Mouse (Mus musculus) limb, embryonic 11.5 days (tissue): Measurements from ENCODE around the gene Phldb1. TPM values are rescaled to one million over a fixed set of nuclear protein-coding genes. Genes with fewer than 3 reads are reported as not detected.

ENCODE experiments used
- ATAC-seq: fragments of 200-750 bp; cut with Nextera tagmentation; 2 replicates; pipeline ENCODE4 v1.8.0; 2017; ENCODE audit warnings: low read depth; ENCODE audit not compliant: insufficient number of reproducible peaks, low FRiP score, low TSS enrichment
- DNase-seq: peaks from one replicate; pipeline ENCODE4 v3.0.0-alpha.2; 2015; ENCODE audit warnings: low spot score
- H3K27ac ChIP-seq: fragments of 300-500 bp; sonication (generic); replicated peaks from 2 replicates; pipeline ENCODE4 v1.5.1; 2014; ENCODE audit warnings: low read depth, mild to moderate bottlenecking, low read length
- H3K27me3 ChIP-seq: fragments of 300-500 bp; sonication (generic); 2 replicates; pipeline ENCODE4 v1.6.1; 2014; ENCODE audit warnings: mild to moderate bottlenecking, low read length, mixed read lengths; ENCODE audit not compliant: control insufficient read depth, insufficient read depth
- H3K36me3 ChIP-seq: fragments of 300-500 bp; sonication (generic); 2 replicates; pipeline ENCODE4 v1.6.1; 2014; ENCODE audit warnings: mild to moderate bottlenecking, low read length, moderate library complexity, mixed read lengths; ENCODE audit not compliant: control insufficient read depth, insufficient read depth
- H3K4me1 ChIP-seq: fragments of 300-500 bp; sonication (generic); 2 replicates; pipeline ENCODE4 v1.6.1; 2014; ENCODE audit warnings: low read length, mixed read lengths; ENCODE audit not compliant: control insufficient read depth, insufficient read depth
- H3K4me2 ChIP-seq: fragments of 300-500 bp; sonication (generic); 2 replicates; pipeline ENCODE4 v1.6.1; 2014; ENCODE audit warnings: low read depth, mild to moderate bottlenecking, moderate library complexity; ENCODE audit not compliant: severe bottlenecking
- H3K4me3 ChIP-seq: fragments of 300-500 bp; sonication (generic); 2 replicates; pipeline ENCODE4 v1.5.1; 2014; ENCODE audit warnings: low read depth, low read length
- H3K9ac ChIP-seq: fragments of 300-500 bp; sonication (generic); 2 replicates; pipeline ENCODE4 v1.6.1; 2014; ENCODE audit warnings: mild to moderate bottlenecking, low read length
- H3K9me3 ChIP-seq: fragments of 300-500 bp; sonication (generic); 2 replicates; pipeline ENCODE4 v1.6.1; 2016; ENCODE audit warnings: low read length; ENCODE audit not compliant: control insufficient read depth
- WGBS: fragments of 180-500 bp; shearing (Covaris S2); extraction: QIAGEN DNeasy Blood & Tissue Kit; methylation state at CpG from one replicate; pipeline ENCODE4 v1.1.7; 2014; 5-methylcytosine and 5-hydroxymethylcytosine counted together
- polyA plus RNA-seq: library from polyadenylated mRNA; unstranded; fragments of >200 nt; fragmentation: Nextera tagmentation; extraction: Ambion mirVana; gene quantifications from 2 replicates; pipeline ENCODE4 v1.2.1, GENCODE M21; 2014

Phldb1 gene
- polyA plus RNA-seq, 1 experiment from 2014 or later = 41.6 TPM

- peaks cover 20% of the 10 kb centered on the region for H3K4me1 ChIP-seq
- no peak for DNase-seq
Observed at GRCm38 (mm10) chr9:44723008-44723407, 12.0 kb downstream of the Phldb1 start.

GRCm38 (mm10) chr9:44722575-44722974 lies 12.4 kb downstream of the Phldb1 start:
- Histone ChIP-seq H3K27ac (no peak overlapping the region), H3K4me3 (no peak overlapping the region), H3K9me3 (no peaks in the 10 kb centered on the region), H3K4me2 (no peak overlapping the region), H3K9ac (no peak overlapping the region), H3K36me3 (peaks cover 8% of the 10 kb centered on the region; the same call in 1 of the 2 replicates), H3K4me1 (peaks cover 20% of the 10 kb centered on the region), H3K27me3 (no peaks in the 10 kb centered on the region)
- no peak for ATAC-seq
- whole genome bisulfite sequencing = 82% methylated on average over 7 of the region's 7 CpGs
- no peak for DNase-seq

More at GRCm38 (mm10) chr9:44723008-44723407, 12.0 kb downstream of the Phldb1 start:
- WGBS = 51% methylated on average over 7 of the region's 7 CpGs
- Histone ChIP-seq H3K9ac (no peak overlapping the region), H3K9me3 (no peaks in the 10 kb centered on the region), H3K4me2 (no peak overlapping the region), H3K4me3 (no peak overlapping the region), H3K27ac (0 out of 2 replicates have a peak overlapping the region, but pooled peaks have one; percentile 15), H3K27me3 (no peaks in the 10 kb centered on the region), H3K36me3 (peaks cover 7% of the 10 kb centered on the region; the same call in 1 of the 2 replicates)
- ATAC-seq = no peak

DNA sequence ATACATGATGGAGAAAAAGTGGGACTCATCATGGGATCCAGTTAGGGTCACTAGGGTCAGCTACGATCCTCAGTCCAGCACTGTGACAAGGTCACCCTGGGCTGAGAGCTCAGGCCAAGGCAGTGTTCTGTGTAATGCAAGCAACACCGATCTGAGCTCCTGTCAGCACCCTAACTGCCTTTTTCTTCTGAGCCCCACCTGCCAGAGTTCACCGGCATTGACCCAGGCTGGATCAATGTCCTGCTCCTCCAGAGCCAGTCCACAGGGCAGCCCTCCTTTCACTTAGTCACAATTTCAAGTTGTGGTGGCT lies 13.2 kb downstream of the Phldb1 start:
- DNase-seq (no peak), ATAC-seq (no peak)
- Histone ChIP-seq H3K27me3 (no peaks in the 10 kb centered on the region), H3K4me3 (no peak overlapping the region), H3K36me3 (peaks cover 6% of the 10 kb centered on the region; the same call in 1 of the 2 replicates), H3K9ac (peak overlapping the region; percentile 67), H3K9me3 (no peaks in the 10 kb centered on the region), H3K27ac (no peak overlapping the region), H3K4me1 (peaks cover 17% of the 10 kb centered on the region), H3K4me2 (peak overlapping the region; percentile 64)
- 75% methylated on average over 3 of the region's 3 CpGs for WGBS

DNA sequence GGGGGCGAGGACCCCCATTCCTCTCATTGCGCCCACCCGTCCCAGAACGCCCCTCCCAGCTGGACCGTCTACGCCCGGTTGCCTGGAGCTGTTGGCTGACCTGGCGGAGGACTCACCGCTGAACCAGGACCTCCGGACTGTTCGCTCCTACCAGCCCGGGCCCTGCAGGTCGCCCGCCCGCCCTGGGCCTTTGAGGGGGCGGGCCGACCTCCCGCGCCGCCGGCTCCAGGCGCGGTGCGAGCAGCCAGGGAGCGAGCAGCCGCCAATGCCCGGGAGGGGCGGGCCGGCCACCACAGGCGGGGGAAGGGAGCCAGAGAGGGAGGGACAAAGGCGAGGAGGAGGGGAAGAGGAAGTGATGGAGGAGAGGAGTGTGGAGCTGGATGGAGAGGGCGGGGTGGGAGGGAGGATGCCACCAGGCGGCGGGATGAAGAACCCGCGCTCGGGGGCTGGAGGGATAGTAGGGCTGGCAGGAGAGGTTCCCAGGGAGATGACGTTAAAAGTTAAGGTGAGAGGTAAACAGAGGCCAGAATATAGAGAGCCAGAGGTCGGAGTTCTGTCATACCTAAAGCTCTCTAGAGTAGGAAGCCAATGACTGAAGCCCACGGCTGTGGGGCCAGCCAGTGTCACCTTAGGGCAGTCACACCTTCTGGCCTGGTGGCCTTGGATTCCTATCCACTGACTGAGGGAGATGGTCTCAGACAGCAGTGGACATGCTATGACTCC lies 13.7 kb downstream of the Phldb1 start:
- Histone ChIP-seq H3K36me3 (peaks cover 6% of the 10 kb centered on the region; the same call in 1 of the 2 replicates), H3K9ac (peak overlapping the region; percentile 67), H3K27ac (peak overlapping the region; percentile 38), H3K4me1 (peaks cover 13% of the 10 kb centered on the region), H3K4me3 (peak overlapping the region; percentile 60), H3K4me2 (peak overlapping the region; percentile 64), H3K27me3 (no peaks in the 10 kb centered on the region), H3K9me3 (no peaks in the 10 kb centered on the region)
- WGBS = under 1% methylated on average over 40 of the region's 40 CpGs
- DNase-seq (peak; percentile 88), ATAC-seq (peak; percentile 85)

- ATAC-seq (peak; percentile 19), DNase-seq (no peak)
- WGBS = 15% methylated on average over 9 of the region's 9 CpGs
- peak overlapping the region; percentile 60 for H3K4me3 ChIP-seq
- peak overlapping the region; percentile 38 for H3K27ac ChIP-seq
- H3K9ac ChIP-seq = peak overlapping the region; percentile 67
- no peaks in the 10 kb centered on the region for H3K27me3 ChIP-seq
- H3K4me1 ChIP-seq = peaks cover 13% of the 10 kb centered on the region
- H3K4me2 ChIP-seq = peak overlapping the region; percentile 64
- H3K36me3 ChIP-seq = peaks cover 7% of the 10 kb centered on the region; the same call in 1 of the 2 replicates
- no peaks in the 10 kb centered on the region for H3K9me3 ChIP-seq
Observed at GRCm38 (mm10) chr9:44720358-44721153, 14.4 kb downstream of the Phldb1 start.

DNA sequence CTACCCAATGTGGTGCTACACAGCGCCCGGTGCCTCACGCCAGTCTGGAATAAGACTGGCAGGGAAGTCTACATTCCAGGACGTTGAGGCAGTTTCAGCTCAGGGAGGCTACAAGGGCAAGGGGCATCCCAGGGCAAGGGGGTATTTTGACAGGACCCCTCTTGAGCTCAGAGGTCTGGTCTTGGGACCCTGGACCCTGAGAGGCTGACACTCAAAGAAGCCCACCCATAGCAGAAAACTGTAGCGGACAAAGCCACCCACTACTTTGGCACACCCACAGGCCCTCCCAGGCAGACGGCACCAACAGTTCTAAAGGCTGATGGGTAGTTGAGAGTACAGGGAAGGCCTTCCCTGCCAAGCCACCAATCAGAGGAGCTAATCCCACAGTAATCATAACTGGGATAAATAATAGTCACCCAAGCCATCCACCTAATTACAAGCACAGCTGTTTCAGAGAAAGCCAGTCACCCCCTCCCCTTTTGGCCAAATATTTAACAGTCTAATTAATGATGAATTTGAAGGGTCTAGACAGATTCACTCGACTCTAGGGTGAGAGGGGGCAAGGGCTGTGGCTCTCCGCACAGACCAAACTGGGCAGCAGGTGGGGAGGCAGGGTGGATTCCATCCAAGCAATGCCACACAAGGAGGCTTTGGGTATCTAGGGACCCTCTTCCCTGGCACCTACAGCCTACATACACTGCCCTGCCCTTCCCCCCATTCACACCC lies 15.2 kb downstream of the Phldb1 start:
- Histone ChIP-seq H3K27me3 (no peaks in the 10 kb centered on the region), H3K27ac (no peak overlapping the region), H3K36me3 (peaks cover 6% of the 10 kb centered on the region), H3K4me1 (peaks cover 13% of the 10 kb centered on the region), H3K4me3 (peak overlapping the region; percentile 60), H3K9ac (no peak overlapping the region; the same call in 1 of the 2 replicates), H3K4me2 (peak overlapping the region; percentile 64), H3K9me3 (no peaks in the 10 kb centered on the region)
- DNase-seq (no peak), ATAC-seq (no peak)
- 75% methylated on average over 8 of the region's 8 CpGs for WGBS

- no peaks in the 10 kb centered on the region for H3K9me3 ChIP-seq
- DNase-seq (no peak), ATAC-seq (no peak)
- peaks cover 6% of the 10 kb centered on the region; the same call in 1 of the 2 replicates for H3K36me3 ChIP-seq
- no peak overlapping the region for H3K4me3 ChIP-seq
- no peaks in the 10 kb centered on the region for H3K27me3 ChIP-seq
- no peak overlapping the region; the same call in 1 of the 2 replicates for H3K4me2 ChIP-seq
- H3K4me1 ChIP-seq = peaks cover 13% of the 10 kb centered on the region
- H3K27ac ChIP-seq = no peak overlapping the region
- WGBS = 90% methylated on average over 12 of the region's 12 CpGs
- no peak overlapping the region for H3K9ac ChIP-seq
Observed at GRCm38 (mm10) chr9:44718937-44719631, 15.9 kb downstream of the Phldb1 start.
